Mouse (Mus musculus) left cerebral cortex, adult 8-10 months (tissue): ENCODE measurements at regions not wholly inside any gene's neighbourhood (a gene's known extent, or its start where the extent isn't known, plus 50 kb on each side); places are given as distances from the start of the nearest gene placed in this dataset.

Source experiments
- DNase-seq, 2 experiments: peaks; one replicate each; pipeline ENCODE4 v3.0.0; 2022; ENCODE audit warnings: low spot score in 2 of 2

GRCm38 (mm10) chr17:44419405-44419729 is 231.0 kb downstream of the Clic5 start:
- no peak for DNase-seq

GRCm38 (mm10) chr17:44420098-44421070 is 232.0 kb downstream of the Clic5 start:
- DNase-seq, result no peak

- DNase-seq, result peak in 1 of 2 experiments; percentile 17
Measured at GRCm38 (mm10) chr17:44422161-44422560, 233.8 kb downstream of the Clic5 start.

GRCm38 (mm10) chr17:44422865-44423264 is 234.5 kb downstream of the Clic5 start:
- no peak for DNase-seq

- no peak for DNase-seq
Measured at GRCm38 (mm10) chr17:44423471-44423985, 235.1 kb downstream of the Clic5 start.

GRCm38 (mm10) chr17:44432524-44433295 is 244.3 kb downstream of the Clic5 start:
- DNase-seq, result no peak

- no peak for DNase-seq
Measured at GRCm38 (mm10) chr17:44433296-44433653, 244.9 kb downstream of the Clic5 start.

GRCm38 (mm10) chr17:44436536-44437043 is 248.2 kb downstream of the Clic5 start:
- no peak for DNase-seq

- no peak for DNase-seq
Measured at GRCm38 (mm10) chr17:44438526-44438925, 250.1 kb downstream of the Clic5 start.

- DNase-seq, result no peak
Measured at GRCm38 (mm10) chr17:44443460-44443859, 255.1 kb downstream of the Clic5 start.

- no peak for DNase-seq
Measured at GRCm38 (mm10) chr17:44445361-44445760, 257.0 kb downstream of the Clic5 start.
